Mouse (Mus musculus) neural tube, embryonic 15.5 days (tissue): ENCODE measurements around the gene Timp2. TPM values are rescaled to one million over a fixed set of nuclear protein-coding genes. Genes with fewer than 3 reads are reported as not detected.
A peak's percentile ranks its signal among the peaks of the same experiment; 100 is the strongest.

Experiments
- ATAC-seq: fragments of 200-750 bp; cut with Nextera tagmentation; 2 replicates; pipeline ENCODE4 v1.8.0; 2017; ENCODE audit warnings: mild to moderate bottlenecking, moderate TSS enrichment, moderate library complexity; ENCODE audit not compliant: low FRiP score
- H3K27ac ChIP-seq: fragments of 300-500 bp; sonication (generic); replicated peaks from 2 replicates; pipeline ENCODE4 v1.5.1; 2015; ENCODE audit warnings: mild to moderate bottlenecking, inconsistent platforms
- H3K27me3 ChIP-seq: fragments of 300-500 bp; sonication (generic); replicated peaks from 2 replicates; pipeline ENCODE4 v1.6.1; 2015; ENCODE audit warnings: inconsistent platforms
- H3K36me3 ChIP-seq: fragments of 300-500 bp; sonication (generic); 2 replicates; pipeline ENCODE4 v1.6.1; 2015; ENCODE audit warnings: inconsistent platforms
- H3K4me1 ChIP-seq: fragments of 300-500 bp; sonication (generic); 2 replicates; pipeline ENCODE4 v1.6.1; 2015; ENCODE audit warnings: inconsistent platforms
- H3K4me2 ChIP-seq: fragments of 300-500 bp; sonication (generic); 2 replicates; pipeline ENCODE4 v1.6.1; 2015; ENCODE audit warnings: inconsistent platforms, mild to moderate bottlenecking, moderate library complexity
- H3K4me3 ChIP-seq: fragments of 300-500 bp; sonication (generic); replicated peaks from 2 replicates; pipeline ENCODE4 v1.5.1; 2015; ENCODE audit warnings: mild to moderate bottlenecking, inconsistent platforms
- H3K9ac ChIP-seq: fragments of 300-500 bp; sonication (generic); replicated peaks from 2 replicates; pipeline ENCODE4 v1.6.1; 2015; ENCODE audit warnings: mild to moderate bottlenecking, inconsistent platforms
- H3K9me3 ChIP-seq: fragments of 300-500 bp; sonication (generic); replicated peaks from 2 replicates; pipeline ENCODE4 v1.6.1; 2016; ENCODE audit warnings: inconsistent platforms
- WGBS: fragments of 180-500 bp; shearing (Covaris S2); methylation state at CpG from one replicate; pipeline ENCODE4 v1.1.7; 2015; ENCODE audit warnings: mixed read lengths; 5-methylcytosine and 5-hydroxymethylcytosine counted together
- polyA plus RNA-seq: library from polyadenylated mRNA; unstranded; fragments of >200 nt; fragmentation: Nextera tagmentation; extraction: Ambion mirVana; gene quantifications from 2 replicates; pipeline ENCODE4 v1.2.1, GENCODE M21; 2015

The Timp2 gene
- polyA plus RNA-seq, 1 experiment from 2014 or later = 84.6 TPM

DNA sequence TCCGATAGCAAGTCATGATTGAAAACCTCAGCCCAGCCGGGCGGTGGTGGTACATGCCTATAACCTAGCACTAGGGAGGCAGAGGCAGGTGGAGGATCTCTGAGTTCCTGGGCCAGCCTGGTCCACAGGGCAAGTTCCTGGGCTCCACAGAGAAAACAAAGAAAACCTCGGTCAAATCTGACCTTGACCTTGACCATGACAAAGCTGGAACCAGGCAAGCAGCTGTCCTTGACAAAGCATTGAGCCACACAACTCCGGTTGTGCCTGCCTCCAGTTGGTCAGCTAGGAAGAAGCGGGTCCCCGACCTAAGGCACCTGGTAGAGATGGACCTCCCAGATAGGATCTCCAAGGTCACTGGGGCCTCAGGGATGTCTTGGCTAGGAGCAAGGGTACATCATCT lies 99.2 kb downstream of the Timp2 start:
- Histone ChIP-seq H3K27ac (no peak overlapping the region), H3K36me3 (peaks cover 52% of the 10 kb centered on the region), H3K4me3 (no peak overlapping the region), H3K4me1 (peaks cover 17% of the 10 kb centered on the region), H3K9ac (no peak overlapping the region), H3K4me2 (no peak overlapping the region), H3K9me3 (no peaks in the 10 kb centered on the region), H3K27me3 (no peaks in the 10 kb centered on the region)
- ATAC-seq = no peak
- WGBS = 92% methylated on average over 7 of the region's 7 CpGs

DNA sequence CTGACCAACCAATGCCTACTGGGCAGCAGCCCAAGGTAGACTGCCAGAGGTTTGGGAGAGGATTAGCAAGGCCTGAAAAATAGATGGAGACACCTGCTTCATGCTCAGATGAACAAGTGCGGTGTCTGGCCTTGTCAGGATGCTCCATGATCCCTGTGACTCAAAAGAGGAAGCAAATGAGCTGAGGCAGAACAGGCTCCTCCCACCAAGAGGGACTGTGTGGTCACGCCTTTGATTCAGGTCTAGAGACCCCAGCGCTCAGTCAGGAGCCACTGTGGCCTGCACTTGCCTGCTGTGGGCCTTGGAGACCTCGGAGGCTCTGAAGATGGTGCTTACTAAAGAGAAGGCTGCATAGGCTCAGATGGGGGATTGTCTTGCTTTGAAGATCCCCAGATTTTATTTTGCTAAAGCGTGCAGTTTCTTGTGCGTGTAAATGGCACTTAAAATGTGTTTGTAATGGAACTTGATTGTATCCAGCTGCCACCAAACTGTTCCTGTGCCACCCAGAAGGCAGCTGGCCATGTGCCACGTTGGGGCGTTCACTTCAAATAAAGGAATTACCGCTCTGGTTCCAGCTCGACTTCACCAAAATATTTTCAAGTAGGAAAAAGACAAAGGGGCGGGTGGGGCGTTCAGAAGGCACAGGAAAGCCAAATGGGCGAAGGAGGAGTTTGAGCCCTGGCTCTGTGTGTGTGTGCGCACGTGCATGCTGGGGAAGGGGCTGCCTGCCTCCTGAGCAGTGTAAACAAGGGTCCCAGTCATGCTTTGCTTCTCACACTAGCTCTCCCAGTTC lies 101.2 kb downstream of the Timp2 start:
- no peak overlapping the region for H3K4me3 ChIP-seq
- WGBS = 32% methylated on average over 15 of the region's 15 CpGs
- peaks cover 17% of the 10 kb centered on the region for H3K4me1 ChIP-seq
- H3K4me2 ChIP-seq = no peak overlapping the region
- H3K9me3 ChIP-seq = no peaks in the 10 kb centered on the region
- peak overlapping the region; percentile 76 for H3K27ac ChIP-seq
- no peak overlapping the region for H3K9ac ChIP-seq
- peaks cover 31% of the 10 kb centered on the region for H3K36me3 ChIP-seq
- ATAC-seq = peak; percentile 66
- H3K27me3 ChIP-seq = no peaks in the 10 kb centered on the region

- no peak overlapping the region for H3K4me3 ChIP-seq
These were observed 101.9 kb downstream of the Timp2 start for GRCm38 (mm10) chr11:118253447-118254158.

More at GRCm38 (mm10) chr11:118253447-118254158, 101.9 kb downstream of the Timp2 start:
- Histone ChIP-seq H3K27me3 (no peaks in the 10 kb centered on the region), H3K27ac (peak overlapping the region; percentile 76), H3K9ac (no peak overlapping the region), H3K9me3 (no peaks in the 10 kb centered on the region), H3K4me1 (peaks cover 25% of the 10 kb centered on the region), H3K4me2 (no peak overlapping the region), H3K36me3 (peaks cover 24% of the 10 kb centered on the region)
- ATAC-seq = 0 out of 2 replicates have a peak, but pooled peaks have one; percentile 3
- 66% methylated on average over 7 of the region's 7 CpGs for WGBS

Other genes with a start within 250 kb of the Timp2 start
- 0.19 and 0.28 TPM in 2 replicates for gene Dnah17, start 225.1 kb downstream of the Timp2 start, polyA plus RNA-seq
- 22.5 and 24.8 TPM in 2 replicates for gene Cyth1, start 107.1 kb downstream of the Timp2 start, polyA plus RNA-seq
- 17.5 and 19.5 TPM in 2 replicates for gene Usp36, start 65.5 kb downstream of the Timp2 start, polyA plus RNA-seq
- gene Cep295nl, start 13.2 kb downstream of the Timp2 start, polyA plus RNA-seq = 0.18 and 0.37 TPM in 2 replicates
- gene Lgals3bp, start 46.4 kb upstream of the Timp2 start, polyA plus RNA-seq = 3.6 and 20.7 TPM in 2 replicates
- gene Cant1, start 63.3 kb upstream of the Timp2 start, polyA plus RNA-seq = 28.9 and 29.4 TPM in 2 replicates
- 4.8 and 6.7 TPM in 2 replicates for gene C1qtnf1, start 72.5 kb upstream of the Timp2 start, polyA plus RNA-seq
- gene Engase, start 121.1 kb upstream of the Timp2 start, polyA plus RNA-seq = 7.1 and 8.7 TPM in 2 replicates